Mouse (Mus musculus): ENCODE measurements around the gene Zfp384. TPM values are rescaled to one million over a fixed set of nuclear protein-coding genes. Genes with fewer than 3 reads are reported as not detected.

Gene Zfp384
- polyA plus RNA-seq, 1 experiment = 45.0 TPM

DNA sequence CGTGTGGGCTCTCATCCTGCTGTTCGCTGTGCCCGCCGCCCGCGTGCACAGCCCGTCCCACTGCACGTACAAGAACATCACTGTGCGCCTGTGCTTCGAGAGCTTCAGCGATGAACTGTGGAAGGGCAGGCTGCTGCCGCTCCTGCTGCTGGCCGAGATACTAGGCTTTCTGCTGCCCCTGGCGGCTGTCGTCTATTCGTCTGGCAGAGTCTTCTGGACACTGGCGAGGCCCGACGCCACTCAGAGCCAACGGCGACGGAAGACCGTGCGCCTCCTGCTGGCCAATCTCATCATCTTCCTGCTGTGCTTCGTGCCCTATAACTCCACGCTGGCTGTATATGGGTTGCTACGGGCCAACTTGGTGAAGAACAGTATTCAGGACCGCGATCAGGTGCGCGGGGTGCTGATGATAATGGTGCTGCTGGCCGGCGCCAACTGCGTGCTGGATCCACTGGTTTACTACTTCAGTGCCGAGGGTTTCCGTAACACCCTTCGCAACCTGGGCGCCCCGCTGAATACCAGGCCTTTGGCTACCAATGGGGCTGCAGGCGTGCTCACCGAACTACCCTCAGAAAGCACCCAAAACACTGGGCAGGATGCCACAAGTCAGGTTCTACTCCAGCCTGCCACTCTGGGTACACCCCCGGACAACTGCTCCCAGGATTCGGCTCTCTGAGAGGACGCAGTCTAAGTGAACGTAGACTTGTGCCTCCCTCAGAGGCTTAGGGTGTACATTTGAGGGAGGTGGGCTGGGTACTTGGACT lies 73.0 kb downstream of the Zfp384 start:
- DNase-seq (ENCODE audit: low read depth) = no peak

- no peak for DNase-seq (ENCODE audit: low read depth)
Measured at GRCm38 (mm10) chr6:125082801-125083386, 73.9 kb downstream of the Zfp384 start.

- DNase-seq (ENCODE audit: low read depth) = no peak
Measured at GRCm38 (mm10) chr6:125084424-125084823, 75.5 kb downstream of the Zfp384 start.

Other genes with a start within 250 kb of the Zfp384 start
- gene Eno2, start 239.5 kb upstream of the Zfp384 start, polyA plus RNA-seq (2012; rRNA removed) = 5.3 TPM in 2 replicates
- gene Lrrc23, start 229.4 kb upstream of the Zfp384 start, polyA plus RNA-seq (2012; rRNA removed) = 3.1 and 4.6 TPM in 2 replicates
- 19.8 and 20.5 TPM in 2 replicates for gene Spsb2, start 200.5 kb upstream of the Zfp384 start, polyA plus RNA-seq (2012; rRNA removed)
- gene Tpi1, start 194.8 kb upstream of the Zfp384 start, polyA plus RNA-seq (2012; rRNA removed) = 494 and 839 TPM in 2 replicates
- 107 and 120 TPM in 2 replicates for gene Usp5, start 179.7 kb upstream of the Zfp384 start, polyA plus RNA-seq (2012; rRNA removed)
- 7.5 and 8.2 TPM in 2 replicates for gene Cdca3, start 179.6 kb upstream of the Zfp384 start, polyA plus RNA-seq (2012; rRNA removed)
- 0.07 and 0.51 TPM in 2 replicates for gene Gnb3, start 168.9 kb upstream of the Zfp384 start, polyA plus RNA-seq (2012; rRNA removed)
- 21.4 and 24.2 TPM in 2 replicates for gene P3h3, start 151.4 kb upstream of the Zfp384 start, polyA plus RNA-seq (2012; rRNA removed)
- 1.0 and 1.9 TPM in 2 replicates for gene Gpr162, start 145.2 kb upstream of the Zfp384 start, polyA plus RNA-seq (2012; rRNA removed)
- 0.50 and 0.95 TPM in 2 replicates for gene Cd4, start 120.9 kb upstream of the Zfp384 start, polyA plus RNA-seq (2012; rRNA removed)
- gene Lag3, start 97.4 kb upstream of the Zfp384 start, polyA plus RNA-seq (2012; rRNA removed) = 2.4 and 3.1 TPM in 2 replicates
- gene Ptms, start 89.0 kb upstream of the Zfp384 start, polyA plus RNA-seq (2012; rRNA removed) = 811 and 1,192 TPM in 2 replicates
- 363 and 367 TPM in 2 replicates for gene Mlf2, start 77.8 kb upstream of the Zfp384 start, polyA plus RNA-seq (2012; rRNA removed)
- 180 and 195 TPM in 2 replicates for gene Cops7a, start 43.6 kb upstream of the Zfp384 start, polyA plus RNA-seq (2012; rRNA removed)
- 1.3 and 2.0 TPM in 2 replicates for gene Pianp, start 12.5 kb upstream of the Zfp384 start, polyA plus RNA-seq (2012; rRNA removed)
- 43.6 and 59.6 TPM in 2 replicates for gene Ing4, start 30.6 kb downstream of the Zfp384 start, polyA plus RNA-seq (2012; rRNA removed)
- 16.2 and 18.2 TPM in 2 replicates for gene Acrbp, start 40.5 kb downstream of the Zfp384 start, polyA plus RNA-seq (2012; rRNA removed)
- gene Lpar5, start 58.8 kb downstream of the Zfp384 start, polyA plus RNA-seq (2012; rRNA removed) = 5.3 and 5.7 TPM in 2 replicates
- 50.4 and 165 TPM in 2 replicates for gene Chd4, start 86.8 kb downstream of the Zfp384 start, polyA plus RNA-seq (2012; rRNA removed)
- gene Nop2, start 122.8 kb downstream of the Zfp384 start, polyA plus RNA-seq (2012; rRNA removed) = 13.3 and 14.0 TPM in 2 replicates
- 20.9 and 21.5 TPM in 2 replicates for gene Iffo1, start 136.1 kb downstream of the Zfp384 start, polyA plus RNA-seq (2012; rRNA removed)
- 2,859 and 3,359 TPM in 2 replicates for gene Gapdh, start 157.3 kb downstream of the Zfp384 start, polyA plus RNA-seq (2012; rRNA removed)
- gene Ncapd2, start 182.6 kb downstream of the Zfp384 start, polyA plus RNA-seq (2012; rRNA removed) = 21.6 and 26.7 TPM in 2 replicates
- 85.6 and 88.7 TPM in 2 replicates for gene Mrpl51, start 182.7 kb downstream of the Zfp384 start, polyA plus RNA-seq (2012; rRNA removed)
- 39.4 and 41.8 TPM in 2 replicates for gene Vamp1, start 206.4 kb downstream of the Zfp384 start, polyA plus RNA-seq (2012; rRNA removed)
- gene Tapbpl, start 222.7 kb downstream of the Zfp384 start, polyA plus RNA-seq (2012; rRNA removed) = 21.7 and 26.6 TPM in 2 replicates
- gene Cd27, start 227.9 kb downstream of the Zfp384 start, polyA plus RNA-seq (2012; rRNA removed) = 1.0 and 1.7 TPM in 2 replicates

Data from gonadal fat pad, adult 2 months (tissue).